Mouse (Mus musculus) limb, embryonic 14.5 days (tissue): Measurements from ENCODE around the gene Inpp4a. TPM values are rescaled to one million over a fixed set of nuclear protein-coding genes. Genes with fewer than 3 reads are reported as not detected.

Experiments used
- ATAC-seq: fragments of 200-750 bp; cut with Nextera tagmentation; 2 replicates; pipeline ENCODE4 v1.8.0; 2017; ENCODE audit warnings: low read depth, moderate number of reproducible peaks, moderate TSS enrichment; ENCODE audit not compliant: low FRiP score
- DNase-seq: peaks from one replicate; pipeline ENCODE4 v3.0.0-alpha.2; 2015; ENCODE audit warnings: low spot score
- H3K27ac ChIP-seq: fragments of 300-500 bp; sonication (generic); replicated peaks from 2 replicates; pipeline ENCODE4 v1.5.1; 2014; ENCODE audit warnings: low read depth, mild to moderate bottlenecking, low read length, moderate library complexity, mixed read lengths
- H3K27me3 ChIP-seq: fragments of 300-500 bp; sonication (generic); 2 replicates; pipeline ENCODE4 v1.6.1; 2014; ENCODE audit warnings: low read length, mixed read lengths; ENCODE audit not compliant: control insufficient read depth, insufficient read depth
- H3K36me3 ChIP-seq: fragments of 300-500 bp; sonication (generic); 2 replicates; pipeline ENCODE4 v1.6.1; 2014; ENCODE audit warnings: mild to moderate bottlenecking, low read length, moderate library complexity, mixed read lengths; ENCODE audit not compliant: control insufficient read depth, insufficient read depth
- H3K4me1 ChIP-seq: fragments of 300-500 bp; sonication (generic); 2 replicates; pipeline ENCODE4 v1.6.1; 2014; ENCODE audit warnings: antibody characterized with exemption, low read length, mixed read lengths; ENCODE audit not compliant: control insufficient read depth, insufficient read depth
- H3K4me2 ChIP-seq: fragments of 300-500 bp; sonication (generic); replicated peaks from 2 replicates; pipeline ENCODE4 v1.6.1; 2014; ENCODE audit warnings: low read depth, mild to moderate bottlenecking, low read length, moderate library complexity; ENCODE audit not compliant: severe bottlenecking
- H3K4me3 ChIP-seq: fragments of 300-500 bp; sonication (generic); replicated peaks from 2 replicates; pipeline ENCODE4 v1.5.1; 2014; ENCODE audit warnings: low read length
- H3K9ac ChIP-seq: fragments of 300-500 bp; sonication (generic); 2 replicates; pipeline ENCODE4 v1.6.1; 2014; ENCODE audit warnings: mild to moderate bottlenecking, low read depth, low read length, moderate library complexity; ENCODE audit not compliant: severe bottlenecking
- H3K9me3 ChIP-seq: fragments of 300-500 bp; sonication (generic); 2 replicates; pipeline ENCODE4 v1.6.1; 2016; ENCODE audit warnings: low read length; ENCODE audit not compliant: control insufficient read depth
- POLR2A ChIP-seq: fragments of 200-500 bp; IDR thresholded peaks from 2 replicates; pipeline ENCODE4 v1.8.0; 2012; ENCODE audit warnings: inconsistent platforms, mild to moderate bottlenecking, moderate library complexity, borderline replicate concordance; ENCODE audit not compliant: insufficient read depth, insufficient read length; ENCODE audit errors: extremely low read depth
- WGBS: fragments of 180-500 bp; shearing (Covaris S2); extraction: QIAGEN DNeasy Blood & Tissue Kit; methylation state at CpG from one replicate; pipeline ENCODE4 v1.1.7; 2014; 5-methylcytosine and 5-hydroxymethylcytosine counted together
- polyA plus RNA-seq, 2 experiments: library from polyadenylated mRNA; depleted of rRNA in 1 of 2; stranded (reverse) in 1 of 2; unstranded in 1 of 2; fragments of >200 nt; fragmentation: Nextera tagmentation in 1 of 2; extraction: Ambion mirVana in 1 of 2; gene quantifications; 2 replicates each; pipeline versions ENCODE4 v1.2.1 to v1.2.3; 2012 to 2014

Inpp4a gene
- polyA plus RNA-seq, 2 experiments: 13.6 to 16.6 TPM

- WGBS: 80% methylated on average over 10 of the region's 10 CpGs
- H3K9me3 ChIP-seq: no peaks in the 10 kb centered on the region
- 0 out of 2 replicates have a peak overlapping the region, but pooled peaks have one; percentile 10 for H3K27ac ChIP-seq
- H3K36me3 ChIP-seq: peaks cover 15% of the 10 kb centered on the region
- H3K9ac ChIP-seq: no peak overlapping the region
- no peaks in the 10 kb centered on the region for H3K27me3 ChIP-seq
- DNase-seq (peak; percentile 13), ATAC-seq (peak; percentile 72)
- H3K4me2 ChIP-seq: no peak overlapping the region
- H3K4me3 ChIP-seq: no peak overlapping the region
- TF ChIP-seq POLR2A: no peak
- H3K4me1 ChIP-seq: no peaks in the 10 kb centered on the region
These were observed 63.1 kb downstream of the Inpp4a start for GRCm38 (mm10) chr1:37362721-37363120.

- no peak overlapping the region for H3K27ac ChIP-seq
- TF ChIP-seq POLR2A: no peak
- H3K27me3 ChIP-seq: no peaks in the 10 kb centered on the region
- DNase-seq (no peak), ATAC-seq (no peak)
- no peak overlapping the region for H3K4me2 ChIP-seq
- 91% methylated on average over 10 of the region's 10 CpGs for WGBS
- H3K36me3 ChIP-seq: peaks cover 54% of the 10 kb centered on the region
- H3K4me1 ChIP-seq: no peaks in the 10 kb centered on the region
- H3K9me3 ChIP-seq: no peaks in the 10 kb centered on the region
- H3K9ac ChIP-seq: no peak overlapping the region
- no peak overlapping the region for H3K4me3 ChIP-seq
These were observed 68.5 kb downstream of the Inpp4a start for GRCm38 (mm10) chr1:37368125-37368524.

- 84% methylated on average over 7 of the region's 7 CpGs for WGBS
- no peak for ATAC-seq
These were observed 69.2 kb downstream of the Inpp4a start for GRCm38 (mm10) chr1:37368768-37369385.

GRCm38 (mm10) chr1:37376177-37376576 is 76.5 kb downstream of the Inpp4a start:
- WGBS: 91% methylated on average over 8 of the region's 8 CpGs
- H3K36me3 ChIP-seq: peaks cover 58% of the 10 kb centered on the region
- H3K4me1 ChIP-seq: no peaks in the 10 kb centered on the region
- ATAC-seq (no peak), DNase-seq (no peak)
- H3K9ac ChIP-seq: no peak overlapping the region
- no peaks in the 10 kb centered on the region for H3K9me3 ChIP-seq
- H3K27ac ChIP-seq: no peak overlapping the region
- no peak overlapping the region for H3K4me2 ChIP-seq
- H3K4me3 ChIP-seq: no peak overlapping the region
- no peaks in the 10 kb centered on the region for H3K27me3 ChIP-seq
- no peak for TF ChIP-seq POLR2A

More at GRCm38 (mm10) chr1:37368768-37369385, 69.2 kb downstream of the Inpp4a start:
- Histone ChIP-seq H3K36me3 (peaks cover 58% of the 10 kb centered on the region), H3K9me3 (no peaks in the 10 kb centered on the region), H3K27me3 (no peaks in the 10 kb centered on the region), H3K4me3 (no peak overlapping the region), H3K9ac (no peak overlapping the region), H3K4me2 (no peak overlapping the region), H3K4me1 (no peaks in the 10 kb centered on the region), H3K27ac (no peak overlapping the region)
- no peak for TF ChIP-seq POLR2A
- no peak for DNase-seq

GRCm38 (mm10) chr1:37376751-37377150 is 77.1 kb downstream of the Inpp4a start:
- ATAC-seq (no peak), DNase-seq (no peak)
- Histone ChIP-seq H3K9ac (no peak overlapping the region), H3K4me3 (no peak overlapping the region), H3K4me1 (no peaks in the 10 kb centered on the region), H3K36me3 (peaks cover 57% of the 10 kb centered on the region), H3K27me3 (no peaks in the 10 kb centered on the region), H3K9me3 (no peaks in the 10 kb centered on the region), H3K4me2 (no peak overlapping the region), H3K27ac (no peak overlapping the region)
- 51% methylated on average over 2 of the region's 2 CpGs for WGBS
- no peak for TF ChIP-seq POLR2A

- Histone ChIP-seq H3K4me3 (no peak overlapping the region), H3K9me3 (no peaks in the 10 kb centered on the region), H3K4me2 (no peak overlapping the region), H3K4me1 (no peaks in the 10 kb centered on the region), H3K9ac (no peak overlapping the region), H3K27ac (no peak overlapping the region), H3K27me3 (no peaks in the 10 kb centered on the region), H3K36me3 (peaks cover 50% of the 10 kb centered on the region)
- DNase-seq (no peak), ATAC-seq (no peak)
- WGBS: 91% methylated on average over 5 of the region's 5 CpGs
- TF ChIP-seq POLR2A: no peak
These were observed 78.4 kb downstream of the Inpp4a start for GRCm38 (mm10) chr1:37378095-37378494.
